Mouse (Mus musculus) skeletal muscle tissue, adult 2 months (tissue): ENCODE data around the gene Creb5.

ENCODE experiments used
- DNase-seq: peaks from one replicate; pipeline ENCODE4 v3.0.0-alpha.2; 2012; ENCODE audit warnings: low read depth, low spot score

Gene Creb5

GRCm38 (mm10) chr6:53545483-53545900 lies 258.4 kb downstream of the Creb5 start:
- DNase-seq, result no peak

DNA sequence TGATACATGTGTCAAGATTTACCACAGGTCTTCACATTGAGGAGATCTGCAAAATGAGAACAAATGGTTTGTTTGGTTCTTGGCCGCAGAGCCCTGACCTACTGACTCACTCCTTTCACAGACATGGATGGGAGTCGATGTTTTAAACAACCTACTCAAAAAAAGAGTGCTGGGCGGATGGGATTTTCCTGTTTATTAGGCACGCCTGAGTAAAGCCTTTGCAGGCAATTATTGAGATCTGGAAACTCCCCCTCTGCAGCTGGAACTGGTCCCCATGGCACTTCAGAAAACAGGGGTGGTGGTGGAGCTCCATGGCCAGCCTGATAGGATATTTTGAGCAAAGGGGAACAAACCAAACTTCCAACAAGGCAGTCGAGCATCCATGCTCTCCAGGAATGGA lies 258.9 kb downstream of the Creb5 start:
- no peak for DNase-seq

DNA sequence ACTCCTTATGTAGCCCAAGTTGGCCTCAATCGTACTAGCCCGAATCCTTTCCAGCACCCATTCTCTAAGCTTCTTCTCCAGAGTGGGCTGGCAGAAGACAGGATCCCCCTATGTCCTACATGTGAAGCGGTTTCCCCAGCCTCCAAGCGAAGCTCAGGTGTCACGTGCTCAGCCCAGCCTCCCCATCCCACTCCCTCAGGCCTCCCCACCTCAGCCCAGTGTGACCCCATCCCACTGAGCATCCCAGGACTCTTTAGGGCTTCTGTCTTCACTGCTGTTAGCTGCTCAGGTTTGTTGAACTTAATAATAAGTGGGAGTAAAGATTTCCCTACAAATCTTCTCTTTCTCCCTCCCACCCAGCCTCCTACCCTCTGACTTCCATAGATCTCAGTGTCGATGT lies 261.2 kb downstream of the Creb5 start:
- no peak for DNase-seq

DNA sequence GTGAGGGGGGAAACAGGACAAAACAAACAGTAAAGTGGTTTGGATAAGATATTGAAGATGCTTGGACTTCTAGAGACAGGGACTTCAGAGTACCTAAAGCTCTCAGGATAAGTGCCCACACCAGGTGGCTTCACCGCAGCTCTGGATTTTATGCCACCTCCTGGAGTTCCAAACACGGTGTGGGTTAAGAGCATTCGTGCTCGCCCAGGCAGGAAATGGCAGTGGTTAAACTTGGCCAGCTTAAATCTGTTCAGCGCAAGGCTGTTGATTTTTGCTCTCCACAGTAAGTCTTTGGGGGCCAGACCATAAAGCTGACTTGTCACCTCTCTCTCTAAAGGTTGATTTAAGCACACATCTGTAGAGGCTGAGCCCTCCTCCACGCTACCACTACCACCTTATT lies 262.3 kb downstream of the Creb5 start:
- DNase-seq, result no peak

GRCm38 (mm10) chr6:53556050-53556449 lies 269.0 kb downstream of the Creb5 start:
- DNase-seq, result no peak

- DNase-seq, result no peak
Observed at GRCm38 (mm10) chr6:53560928-53561327, 273.9 kb downstream of the Creb5 start.

DNA sequence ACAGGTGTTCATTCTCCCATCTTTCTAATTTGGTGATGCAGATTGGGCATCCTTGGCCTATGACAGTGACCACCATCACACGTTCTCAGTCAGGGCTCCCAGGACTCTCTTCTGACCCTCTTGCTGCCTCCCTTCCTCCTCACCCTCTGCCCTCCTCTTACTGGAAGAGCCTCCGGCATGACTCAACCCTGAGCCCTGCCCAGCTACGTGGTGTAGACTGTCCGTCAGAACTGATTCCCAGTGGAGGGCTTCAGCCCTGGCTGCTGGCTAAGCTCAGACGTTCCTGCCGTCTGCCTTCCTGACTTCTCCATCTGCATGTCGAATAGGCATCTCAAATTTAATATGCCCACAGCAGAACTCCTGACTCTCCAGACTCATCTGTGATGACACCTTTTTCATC lies 275.5 kb downstream of the Creb5 start:
- no peak for DNase-seq

GRCm38 (mm10) chr6:53563546-53564185 lies 276.6 kb downstream of the Creb5 start:
- no peak for DNase-seq

DNA sequence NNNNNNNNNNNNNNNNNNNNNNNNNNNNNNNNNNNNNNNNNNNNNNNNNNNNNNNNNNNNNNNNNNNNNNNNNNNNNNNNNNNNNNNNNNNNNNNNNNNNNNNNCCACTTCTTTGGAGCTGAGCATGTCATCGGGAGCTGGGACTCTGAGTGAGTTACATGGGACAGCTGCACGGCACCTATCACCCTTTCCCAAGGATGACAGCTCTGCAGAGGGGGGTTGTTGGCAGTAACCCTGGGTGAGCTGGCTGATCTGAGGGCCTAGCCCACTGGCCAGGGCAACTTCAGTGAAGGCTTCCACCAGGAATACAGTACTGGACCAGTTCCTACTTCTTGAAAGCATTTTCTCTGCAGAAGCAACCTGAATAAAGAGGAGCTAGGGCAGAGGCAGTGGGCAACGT lies 282.4 kb downstream of the Creb5 start:
- DNase-seq, result no peak

DNA sequence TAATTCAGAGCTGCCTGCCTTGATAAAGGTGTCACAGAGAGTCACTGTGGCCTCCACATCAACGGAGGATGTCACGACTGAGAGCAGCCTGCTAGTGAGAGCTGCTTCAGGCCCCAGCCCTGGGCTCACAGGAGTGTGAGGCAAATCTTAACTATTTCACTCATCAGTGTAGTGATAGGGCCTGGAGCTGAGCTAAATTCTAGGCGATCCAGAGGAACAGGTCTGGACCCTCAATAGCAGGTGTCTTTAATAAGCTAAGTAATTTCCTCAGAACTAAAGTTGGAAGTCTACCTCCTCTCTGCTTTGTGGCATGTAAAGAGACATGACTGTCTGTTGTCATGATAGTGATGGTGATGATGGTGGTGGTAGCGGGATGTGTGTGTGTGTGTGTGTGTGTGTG lies 283.8 kb downstream of the Creb5 start:
- no peak for DNase-seq

- DNase-seq, result no peak
Observed at GRCm38 (mm10) chr6:53571571-53572122, 284.6 kb downstream of the Creb5 start.

DNA sequence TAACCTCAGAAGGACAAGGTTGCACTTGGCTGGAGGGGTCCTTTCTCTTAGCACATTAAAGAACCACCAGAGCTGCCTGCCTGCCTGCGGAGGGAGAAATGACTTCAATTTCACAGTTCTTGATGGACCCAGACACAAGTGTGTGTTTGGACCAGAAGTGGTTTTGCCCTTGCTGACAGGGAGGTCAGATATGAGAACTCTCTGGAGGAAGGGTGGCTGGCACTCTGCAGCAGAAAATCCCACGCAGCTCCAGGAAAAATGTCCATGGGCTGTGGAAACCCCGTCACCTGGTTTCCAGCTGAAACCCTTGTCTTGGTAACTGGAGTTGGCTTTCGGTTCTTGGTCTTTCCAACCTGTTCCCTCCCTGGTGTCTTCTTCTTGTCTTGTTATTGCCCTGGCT lies 285.4 kb downstream of the Creb5 start:
- peak; percentile 27 for DNase-seq

GRCm38 (mm10) chr6:53572979-53573710 lies 286.1 kb downstream of the Creb5 start:
- peak; percentile 97 for DNase-seq

DNA sequence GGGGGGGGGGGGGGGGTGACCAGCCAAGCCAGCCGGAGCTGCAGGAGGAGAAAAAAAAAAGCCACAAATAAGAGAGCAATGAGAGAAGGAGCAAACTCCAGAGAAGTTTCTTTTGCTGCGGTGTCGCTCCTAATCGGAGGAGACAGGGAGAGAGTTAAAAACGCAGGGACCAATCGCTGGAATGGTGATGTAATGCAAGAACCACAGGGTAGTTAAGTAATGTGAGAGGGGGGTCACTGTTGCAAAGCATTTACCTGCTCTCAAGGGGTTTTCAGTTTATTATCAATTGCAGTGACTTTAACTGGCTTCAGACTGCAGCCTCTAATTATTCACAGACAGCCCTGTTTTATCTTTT lies 286.6 kb downstream of the Creb5 start:
- no peak for DNase-seq

GRCm38 (mm10) chr6:53574097-53574496 lies 287.0 kb downstream of the Creb5 start:
- no peak for DNase-seq

DNA sequence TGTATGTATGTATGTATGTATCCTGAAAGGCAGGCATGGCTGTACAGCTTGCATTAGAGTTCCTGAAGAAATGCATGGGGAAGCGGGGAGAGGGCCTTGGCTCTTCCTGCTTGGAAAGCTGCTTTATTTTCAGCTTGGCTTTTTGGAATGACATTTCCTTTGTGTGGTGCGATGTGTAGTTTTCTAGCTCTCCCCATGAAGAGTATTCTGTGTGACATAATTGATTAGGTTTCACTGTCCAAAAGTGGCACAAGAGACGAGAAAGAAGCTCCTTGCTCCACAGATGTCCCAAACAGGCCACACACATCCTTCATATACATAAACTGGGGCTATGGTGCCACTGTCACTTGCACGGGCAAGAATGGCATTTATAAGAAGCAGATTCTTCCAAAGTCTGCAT lies 288.1 kb downstream of the Creb5 start:
- no peak for DNase-seq

DNA sequence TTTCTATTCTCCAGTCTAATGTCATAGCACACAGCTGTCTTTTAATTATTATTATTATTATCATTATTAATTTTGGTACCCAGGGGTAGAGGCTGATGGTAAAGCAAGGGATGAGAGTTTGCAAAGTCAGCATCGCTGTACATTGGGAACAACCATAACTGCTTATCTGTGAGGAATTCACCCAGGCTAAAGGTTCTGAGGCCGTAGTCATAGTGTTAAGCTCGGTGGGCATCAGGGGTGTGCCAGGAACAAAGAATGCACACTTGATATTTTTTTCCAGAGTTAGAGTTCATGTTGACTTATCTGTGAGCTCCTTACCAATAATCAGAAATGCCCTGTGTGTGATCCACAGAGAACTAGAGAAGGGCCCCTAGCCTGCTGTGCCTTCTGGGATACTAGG lies 288.8 kb downstream of the Creb5 start:
- DNase-seq, result no peak

- no peak for DNase-seq
Observed at GRCm38 (mm10) chr6:53576841-53577240, 289.8 kb downstream of the Creb5 start.

GRCm38 (mm10) chr6:53577776-53578175 lies 290.7 kb downstream of the Creb5 start:
- no peak for DNase-seq

- no peak for DNase-seq
Observed at GRCm38 (mm10) chr6:53580346-53580745, 293.3 kb downstream of the Creb5 start.

GRCm38 (mm10) chr6:53583234-53583875 lies 296.3 kb downstream of the Creb5 start:
- no peak for DNase-seq

DNA sequence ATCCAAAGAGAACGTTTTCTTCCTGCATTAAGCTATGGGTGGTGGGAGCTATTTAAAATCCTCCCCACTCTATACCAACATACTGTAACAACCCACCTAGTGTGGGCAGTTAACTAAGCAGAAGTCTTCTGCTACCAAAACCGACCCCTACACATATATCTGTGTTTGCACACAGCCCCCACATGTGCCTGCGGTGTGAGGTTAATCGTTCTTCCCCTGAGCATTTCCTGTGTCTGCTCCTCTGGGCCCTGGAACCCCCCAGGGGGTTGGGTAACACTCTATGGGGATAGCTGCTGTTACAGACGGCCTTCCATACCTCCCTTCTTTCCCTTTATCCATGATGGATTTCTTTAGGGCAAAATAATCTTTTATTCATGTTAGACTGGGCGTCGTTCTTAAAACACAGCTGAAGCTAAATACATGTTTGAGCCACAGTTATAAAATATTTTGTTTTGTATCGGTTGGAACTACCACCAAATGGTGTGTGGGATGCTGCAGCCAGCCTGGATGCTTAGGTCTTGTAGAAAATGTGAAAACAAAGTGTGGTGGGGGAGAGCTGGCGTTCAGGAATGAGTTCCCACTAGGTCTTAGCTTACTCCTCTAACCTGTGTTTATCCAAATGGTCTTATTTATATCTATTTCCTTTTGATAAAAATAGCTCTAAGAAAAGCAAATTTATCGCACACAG lies 297.8 kb downstream of the Creb5 start:
- DNase-seq, result no peak
